Mouse (Mus musculus) lung, postnatal 25 days (tissue): ENCODE measurements around the gene Rpap1.
A peak's percentile ranks its signal among the peaks of the same experiment; 100 is the strongest.
"Not testable (repeated sequence)": the region's sequence is repeated elsewhere in the genome, so short reads cannot be mapped to it uniquely, and the experiment has no call there.

ENCODE experiments used
- DNase-seq: peaks from one replicate; pipeline ENCODE4 v3.0.0; 2022; ENCODE audit warnings: low spot score

Gene Rpap1

DNA sequence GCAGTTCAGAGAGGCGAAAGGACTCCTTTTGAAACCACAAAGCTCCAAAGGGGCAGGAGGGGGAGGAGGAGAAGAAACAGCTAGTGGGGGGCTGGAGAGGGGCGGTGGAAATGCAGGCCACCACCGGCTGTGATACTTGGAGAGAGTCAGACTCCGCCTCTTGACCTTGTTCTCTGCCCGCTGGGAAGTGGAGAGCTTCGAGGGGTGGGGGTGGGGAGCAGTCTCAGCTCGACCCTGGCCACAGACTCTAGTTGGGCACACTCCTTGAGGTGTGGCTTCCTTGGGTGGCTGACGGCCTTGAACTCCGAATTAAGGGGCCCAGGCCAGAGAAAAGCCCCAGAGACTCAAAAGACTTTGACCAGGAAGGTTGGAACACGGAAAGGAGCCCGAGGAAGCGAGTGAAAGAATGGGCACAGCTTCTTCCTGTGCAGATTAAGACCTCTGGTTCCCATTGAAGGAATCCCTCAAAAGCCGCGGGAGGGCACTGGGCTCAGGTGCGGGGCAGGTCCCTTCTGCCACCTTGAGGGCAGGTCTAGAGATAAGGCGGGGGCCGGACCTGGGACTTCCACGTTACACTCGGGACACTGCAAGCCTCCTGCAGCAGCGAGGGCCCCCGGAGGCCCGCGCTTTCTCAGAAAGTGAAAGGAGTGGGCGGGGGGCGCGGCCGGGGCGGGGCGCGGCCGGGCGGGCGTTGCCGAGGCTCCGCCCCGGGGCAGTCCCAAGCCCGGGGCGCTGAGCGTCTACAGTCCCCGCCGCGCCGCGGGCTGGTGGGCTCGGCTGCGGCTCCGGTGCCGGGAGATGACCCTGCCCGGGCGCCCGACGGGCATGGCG, 45.5 kb downstream of the Rpap1 start, which contains the start of gene Itpka:
Itpka (plus strand) TSS at position 757 of the 831 bp plus-strand sequence.
- peak; percentile 37 for DNase-seq

DNA sequence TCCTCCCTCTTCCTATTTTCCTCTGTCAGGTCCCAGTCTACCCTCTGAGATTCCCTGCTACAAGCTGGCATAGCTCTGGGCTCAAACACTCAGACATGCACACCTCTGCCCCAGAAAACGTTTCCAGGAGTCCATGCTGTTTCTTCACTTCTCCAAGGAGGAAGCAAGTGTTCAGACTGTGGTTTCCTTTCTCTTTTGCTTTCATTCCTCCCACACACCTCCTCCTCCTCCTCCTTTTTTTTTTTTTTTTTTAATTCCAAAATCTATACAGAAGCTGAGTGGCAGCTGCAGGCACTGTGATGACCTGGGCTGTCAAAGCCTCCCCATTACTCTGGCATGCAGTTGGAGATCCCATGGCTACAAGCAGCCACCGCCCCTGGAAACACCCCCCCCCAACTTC, 46.8 kb downstream of the Rpap1 start:
- no peak for DNase-seq

DNA sequence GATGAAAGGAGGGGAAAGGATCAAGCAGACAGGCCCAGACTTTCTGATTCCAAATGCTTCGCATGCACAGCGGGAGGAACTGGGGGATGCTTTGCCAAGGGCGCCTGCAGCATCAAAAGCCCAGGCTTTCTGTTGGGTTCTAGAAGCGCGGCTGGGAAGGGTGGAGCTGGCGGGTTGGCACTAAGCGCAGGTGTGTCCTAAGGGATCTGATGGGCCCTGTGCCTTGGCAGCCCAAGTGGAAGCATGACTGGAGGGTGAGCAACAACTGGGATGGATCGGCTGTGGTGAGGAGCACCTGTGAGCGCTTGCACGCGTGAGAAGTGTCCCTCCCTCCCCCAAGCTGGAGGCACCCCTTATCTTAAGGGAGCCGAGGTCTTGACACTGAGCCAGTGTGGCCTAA, 50.2 kb downstream of the Rpap1 start:
- DNase-seq, result no peak

DNA sequence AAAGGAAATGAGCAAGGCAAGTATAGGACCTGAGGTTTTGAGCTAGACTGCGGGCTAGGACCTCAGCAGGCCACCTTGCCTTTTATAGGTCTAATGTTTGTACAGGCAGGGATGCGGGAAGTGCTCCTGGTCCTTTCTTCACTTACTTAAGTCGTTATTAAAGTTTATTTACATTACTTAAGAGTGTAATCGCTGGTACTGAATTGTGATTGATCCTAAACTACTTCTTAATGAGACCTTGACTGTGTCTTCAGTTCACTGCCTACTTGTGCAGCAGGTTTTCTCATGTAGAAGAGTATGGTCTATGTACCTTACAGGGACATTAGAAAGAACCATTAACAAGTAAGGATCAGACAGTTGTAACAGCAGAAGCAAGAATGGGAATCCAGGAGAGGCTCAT, 56.6 kb downstream of the Rpap1 start:
- no peak for DNase-seq

DNA sequence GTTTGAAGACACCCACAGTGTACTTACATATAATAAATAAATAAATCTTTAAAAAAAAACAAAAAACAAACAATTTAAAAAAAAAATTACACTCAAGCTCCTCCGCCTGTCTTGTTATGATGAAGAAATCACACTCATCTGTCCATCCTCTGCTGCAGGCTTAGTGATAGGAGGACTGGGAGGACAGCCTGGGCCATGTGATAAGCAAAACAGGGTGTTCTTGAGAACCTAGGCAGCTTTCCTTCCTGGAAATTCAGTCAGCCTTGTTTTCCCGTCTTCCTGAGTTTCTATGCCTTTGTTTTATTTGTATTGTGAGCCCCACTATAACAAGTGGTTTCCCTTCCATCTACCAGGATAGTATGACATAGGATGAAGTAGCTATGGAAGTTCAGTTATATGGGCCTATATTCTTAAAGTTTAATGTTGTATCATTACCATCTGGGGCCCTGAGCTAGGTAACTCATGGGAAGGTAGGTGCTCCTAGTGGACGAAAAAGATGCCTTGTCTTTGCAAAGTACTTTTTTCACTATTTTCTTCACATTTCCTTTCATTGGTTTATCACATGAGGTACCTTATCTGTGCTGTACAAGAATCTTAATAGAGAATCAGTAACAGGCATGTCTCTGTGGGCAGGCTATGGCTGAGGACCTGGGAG, 59.4 kb downstream of the Rpap1 start:
- DNase-seq, result no peak

DNA sequence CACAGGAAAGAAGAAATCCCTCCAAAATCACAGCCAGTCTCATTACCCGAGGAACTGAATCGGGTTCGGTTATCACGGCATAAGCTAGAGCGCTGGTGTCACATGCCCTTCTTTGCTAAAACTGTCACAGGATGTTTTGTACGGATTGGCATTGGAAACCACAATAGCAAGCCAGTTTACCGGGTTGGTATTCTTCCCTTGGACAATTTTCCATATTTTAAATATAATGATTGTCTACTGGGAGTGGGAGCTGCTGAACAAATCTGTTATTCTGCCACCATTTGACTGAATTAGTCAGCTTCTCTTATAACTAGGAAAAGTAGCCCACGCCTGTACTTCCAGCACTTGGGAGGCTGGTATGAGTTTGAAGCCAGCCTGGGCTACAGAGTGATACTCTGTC, 66.3 kb downstream of the Rpap1 start:
- no peak for DNase-seq

DNA sequence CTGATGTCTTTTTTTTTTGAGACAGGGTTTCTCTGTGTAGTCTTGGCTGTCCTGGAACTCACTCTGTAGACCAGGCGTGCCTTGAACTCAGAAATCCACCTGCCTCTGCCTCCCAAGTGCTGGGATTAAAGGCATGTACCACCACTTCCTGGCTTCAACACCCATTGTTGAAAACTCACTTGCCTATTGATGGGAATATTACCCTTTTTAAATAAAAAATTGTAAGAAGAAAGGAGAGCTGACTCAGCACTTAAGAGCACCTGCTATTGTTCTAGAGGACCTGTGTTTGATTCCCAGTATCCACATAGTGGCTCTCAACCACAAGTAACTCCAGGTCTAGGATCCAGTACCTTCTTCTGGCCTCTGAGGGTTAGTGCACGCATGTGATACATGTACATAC, 71.5 kb downstream of the Rpap1 start:
- not testable (repeated sequence) for DNase-seq
